Comparison of ENCODE assay signal across 7 mouse cellular contexts in genomic region chr10:69583874-69584481, GRCm38 (mm10).
DNase-seq lines count a peak whose midpoint lies in the region; ATAC-seq and TF ChIP-seq lines count a peak whose summit lies in the region.

No protein-coding gene starts in this region.

- H3K9ac ChIP-seq in embryonic facial prominence, embryonic 13.5 days = no peak overlapping the region
- H3K9ac ChIP-seq in hindbrain, postnatal 0 days (replicated peaks; ENCODE audit: low read length) = no peak overlapping the region
- H3K9ac ChIP-seq in liver, embryonic 13.5 days = no peak overlapping the region
- no peak overlapping the region for H3K9ac ChIP-seq in stomach, embryonic 15.5 days

- H3K27ac ChIP-seq in embryonic facial prominence, embryonic 13.5 days = peak overlapping the region; percentile 2
- H3K27ac ChIP-seq in hindbrain, postnatal 0 days = peak overlapping the region; percentile 51; the same call in 1 of the 2 replicates
- H3K27ac ChIP-seq in liver, embryonic 13.5 days = peak overlapping the region; percentile 34; the same call in 1 of the 2 replicates
- peak overlapping the region; percentile 23 for H3K27ac ChIP-seq in stomach, embryonic 15.5 days

- no peaks in the 10 kb centered on the region for H3K27me3 ChIP-seq in embryonic facial prominence, embryonic 13.5 days
- no peaks in the 10 kb centered on the region for H3K27me3 ChIP-seq in hindbrain, postnatal 0 days (ENCODE audit: insufficient read depth, low read length)
- no peaks in the 10 kb centered on the region for H3K27me3 ChIP-seq in liver, embryonic 13.5 days
- no peaks in the 10 kb centered on the region for H3K27me3 ChIP-seq in stomach, embryonic 15.5 days (replicated peaks)

- no peaks in the 10 kb centered on the region for H3K36me3 ChIP-seq in embryonic facial prominence, embryonic 13.5 days
- no peaks in the 10 kb centered on the region for H3K36me3 ChIP-seq in hindbrain, postnatal 0 days (ENCODE audit: insufficient read depth, low read length)
- no peaks in the 10 kb centered on the region for H3K36me3 ChIP-seq in liver, embryonic 13.5 days
- H3K36me3 ChIP-seq in stomach, embryonic 15.5 days = no peaks in the 10 kb centered on the region

- WGBS in embryonic facial prominence, embryonic 13.5 days = 15% methylated on average over 11 of the region's 11 CpGs
- WGBS in hindbrain, postnatal 0 days = 18% methylated on average over 11 of the region's 11 CpGs
- WGBS in liver, embryonic 13.5 days (ENCODE audit: insufficient replicate concordance) = 60% methylated on average over 11 of the region's 11 CpGs
- WGBS in stomach, embryonic 15.5 days = 22% methylated on average over 11 of the region's 11 CpGs

- peak overlapping the region; percentile 16; the same call in 1 of the 2 replicates for H3K4me2 ChIP-seq in embryonic facial prominence, embryonic 13.5 days
- no peak overlapping the region for H3K4me2 ChIP-seq in hindbrain, postnatal 0 days (ENCODE audit: low read depth, low read length)
- H3K4me2 ChIP-seq in liver, embryonic 13.5 days = no peak overlapping the region
- no peak overlapping the region for H3K4me2 ChIP-seq in stomach, embryonic 15.5 days

- H3K9me3 ChIP-seq in embryonic facial prominence, embryonic 13.5 days = no peaks in the 10 kb centered on the region
- H3K9me3 ChIP-seq in hindbrain, postnatal 0 days (ENCODE audit: low read length) = no peaks in the 10 kb centered on the region
- no peaks in the 10 kb centered on the region for H3K9me3 ChIP-seq in liver, embryonic 13.5 days (replicated peaks)
- H3K9me3 ChIP-seq in stomach, embryonic 15.5 days = no peaks in the 10 kb centered on the region

- ATAC-seq in embryonic facial prominence, embryonic 13.5 days (ENCODE audit: insufficient number of reproducible peaks, insufficient read depth, low FRiP score, low TSS enrichment, low read depth) = peak; percentile 56; the same call in 1 of the 2 replicates
- peak; percentile 24 for ATAC-seq in hindbrain, postnatal 0 days
- ATAC-seq in liver, embryonic 13.5 days (ENCODE audit: low read depth) = peak; percentile 69
- ATAC-seq in stomach, embryonic 15.5 days (ENCODE audit: insufficient read depth, low FRiP score, low read depth) = peak; percentile 65; the same call in 1 of the 2 replicates

- DNase-seq in adrenal gland, postnatal 14 days = peak; percentile 27
- DNase-seq in hindbrain, postnatal 0 days (ENCODE audit: low spot score) = peak; percentile 54
- no peak for DNase-seq in liver, embryonic 13.5 days
- no peak for DNase-seq in spleen, postnatal 36 days (ENCODE audit: low spot score in 2 of 2)
- DNase-seq in frontal cortex, postnatal 14 days (ENCODE audit: low spot score in 2 of 2) = no peak

- peaks cover 30% of the 10 kb centered on the region for H3K4me1 ChIP-seq in embryonic facial prominence, embryonic 13.5 days
- H3K4me1 ChIP-seq in hindbrain, postnatal 0 days (ENCODE audit: insufficient read depth, low read length) = 0 out of 2 replicates have a peak, but pooled peaks cover 7% of the 10 kb centered on the region
- H3K4me1 ChIP-seq in liver, embryonic 13.5 days (replicated peaks) = peaks cover 2% of the 10 kb centered on the region; the same call in 1 of the 2 replicates
- H3K4me1 ChIP-seq in stomach, embryonic 15.5 days = peaks cover 8% of the 10 kb centered on the region

- TF ChIP-seq CTCF in hindbrain, postnatal 0 days (IDR thresholded peaks at IDR 0.05; ENCODE audit: low read depth) = no peak

- H3K4me3 ChIP-seq in embryonic facial prominence, embryonic 13.5 days = no peak overlapping the region
- no peak overlapping the region for H3K4me3 ChIP-seq in hindbrain, postnatal 0 days (ENCODE audit: low read length)
- H3K4me3 ChIP-seq in liver, embryonic 13.5 days (replicated peaks) = no peak overlapping the region
- no peak overlapping the region for H3K4me3 ChIP-seq in stomach, embryonic 15.5 days (replicated peaks)

Comparison
In these comparisons a context has a peak if more than half of its experiments do, and no peak if none do; other contexts are left out.
1. DNase-seq: peak in adrenal gland, postnatal 14 days (single experiment) and hindbrain, postnatal 0 days (single experiment); none in liver, embryonic 13.5 days (single experiment), spleen, postnatal 36 days (0 of 2) and frontal cortex, postnatal 14 days (0 of 2).
2. Peak in every context shown above with its lines, with median percentiles within 50 percentile points of each other: ATAC-seq and H3K27ac ChIP-seq.